Mouse (Mus musculus) liver, embryonic 14.5 days (tissue): Measurements from ENCODE around the gene Cd300e.

Experiments
- CTCF ChIP-seq: IDR thresholded peaks from 2 replicates; pipeline ENCODE4 v1.5.1; 2016; ENCODE audit warnings: antibody characterized with exemption, low read depth, control low read depth
- EP300 ChIP-seq: IDR thresholded peaks from 2 replicates; pipeline ENCODE4 v1.6.1; 2016; ENCODE audit warnings: antibody characterized with exemption, low read depth

GRCm38 (mm10) chr11:115103470-115104413, 41.8 kb upstream of the Cd300e start:
- TF ChIP-seq CTCF (no peak), EP300 (no peak)
